Mouse (Mus musculus) heart, postnatal 10 days (tissue): ENCODE measurements at regions not wholly inside any gene's neighbourhood (a gene's known extent, or its start where the extent isn't known, plus 50 kb on each side); places are given as distances from the start of the nearest gene placed in this dataset.
A peak's percentile ranks its signal among the peaks of the same experiment; 100 is the strongest.

Experiments
- DNase-seq, 2 experiments: peaks; one replicate each; pipeline ENCODE4 v3.0.0; 2021
- intact Hi-C: fragments of 180-260 bp; cut with DNase I; formaldehyde crosslinking; loops from one replicate; pipeline ENCODE4 v1.15.1; 2025

- DNase-seq: no peak
- intact Hi-C loops: no loop called here
Observed at GRCm38 (mm10) chr6:75683935-75684334, 813.6 kb downstream of the Gm9008 start.

DNA sequence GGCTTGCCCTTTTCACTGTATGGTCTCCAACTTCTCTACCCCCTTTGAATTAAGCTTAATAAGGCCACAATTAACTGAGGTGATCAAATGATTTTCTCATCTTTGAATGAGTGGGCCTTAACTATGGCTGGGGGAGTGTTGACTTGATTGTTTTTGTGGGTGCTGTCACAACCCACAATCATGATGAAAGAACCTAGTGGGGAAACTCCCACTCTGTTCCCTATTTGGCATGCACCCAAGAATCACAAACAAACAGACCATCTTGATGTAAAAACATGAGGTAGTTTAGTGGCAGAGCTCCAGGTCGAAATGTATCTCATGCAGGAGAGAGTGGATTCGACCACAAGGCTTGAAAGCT is 853.2 kb downstream of the Gm9008 start:
- intact Hi-C loops: no loop called here
- no peak for DNase-seq

DNA sequence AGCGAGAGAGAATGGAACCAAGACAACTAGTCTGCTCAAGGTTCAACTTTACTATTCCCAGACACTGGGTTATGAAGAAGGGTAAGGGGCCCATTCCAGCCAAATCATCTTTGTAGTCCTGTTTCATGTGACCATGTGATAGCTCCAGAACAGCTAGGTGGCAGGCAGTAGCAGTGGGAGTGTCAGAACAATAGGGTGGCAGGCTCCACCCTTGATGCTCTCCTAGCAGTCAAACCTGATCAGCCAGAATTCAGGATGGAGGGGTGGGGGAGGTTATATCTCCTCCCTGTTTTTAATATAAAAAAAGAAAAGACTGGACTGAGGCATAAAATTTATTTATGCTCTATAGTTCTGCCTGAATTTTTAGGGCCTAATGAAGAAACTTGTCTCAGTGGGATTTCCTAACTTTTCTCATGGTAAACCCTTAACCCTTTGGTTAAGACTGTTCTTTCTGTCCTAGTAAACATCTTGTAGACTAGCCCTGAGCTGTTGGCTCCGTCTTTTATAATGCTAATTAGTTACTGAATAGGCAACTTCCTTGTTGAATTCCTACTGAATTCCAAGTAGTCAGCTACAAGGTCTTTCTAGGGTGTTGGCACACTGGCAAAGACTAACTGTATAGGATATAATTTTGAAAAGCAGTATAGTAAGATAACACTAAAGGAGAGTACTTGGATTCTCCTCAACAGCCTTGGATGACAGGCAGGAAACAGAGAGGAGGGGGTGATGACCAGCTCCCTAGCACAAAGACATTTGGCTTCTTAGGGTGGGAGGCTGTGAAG is 853.8 kb downstream of the Gm9008 start:
- DNase-seq: no peak
- intact Hi-C loops: no loop called here

DNA sequence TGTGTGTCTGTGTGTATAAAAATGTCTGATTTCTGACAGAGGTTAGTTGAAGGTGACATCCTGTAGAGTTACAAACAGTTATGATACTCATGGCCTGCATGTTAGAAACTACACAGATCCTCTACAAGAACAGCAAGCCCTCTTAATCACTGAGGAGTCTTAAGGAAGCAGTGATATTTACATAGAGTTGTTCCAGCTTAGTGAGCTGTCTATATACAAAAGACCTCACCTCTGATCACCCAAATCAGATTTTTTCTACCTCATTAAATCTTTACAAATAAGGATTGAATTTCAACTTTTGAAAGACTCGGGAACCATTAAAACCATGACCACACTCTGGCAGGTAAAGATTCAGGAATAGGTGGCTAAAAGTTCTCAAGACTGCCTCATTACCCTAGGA is 861.5 kb downstream of the Gm9008 start:
- intact Hi-C loops: no loop called here
- no peak for DNase-seq

DNA sequence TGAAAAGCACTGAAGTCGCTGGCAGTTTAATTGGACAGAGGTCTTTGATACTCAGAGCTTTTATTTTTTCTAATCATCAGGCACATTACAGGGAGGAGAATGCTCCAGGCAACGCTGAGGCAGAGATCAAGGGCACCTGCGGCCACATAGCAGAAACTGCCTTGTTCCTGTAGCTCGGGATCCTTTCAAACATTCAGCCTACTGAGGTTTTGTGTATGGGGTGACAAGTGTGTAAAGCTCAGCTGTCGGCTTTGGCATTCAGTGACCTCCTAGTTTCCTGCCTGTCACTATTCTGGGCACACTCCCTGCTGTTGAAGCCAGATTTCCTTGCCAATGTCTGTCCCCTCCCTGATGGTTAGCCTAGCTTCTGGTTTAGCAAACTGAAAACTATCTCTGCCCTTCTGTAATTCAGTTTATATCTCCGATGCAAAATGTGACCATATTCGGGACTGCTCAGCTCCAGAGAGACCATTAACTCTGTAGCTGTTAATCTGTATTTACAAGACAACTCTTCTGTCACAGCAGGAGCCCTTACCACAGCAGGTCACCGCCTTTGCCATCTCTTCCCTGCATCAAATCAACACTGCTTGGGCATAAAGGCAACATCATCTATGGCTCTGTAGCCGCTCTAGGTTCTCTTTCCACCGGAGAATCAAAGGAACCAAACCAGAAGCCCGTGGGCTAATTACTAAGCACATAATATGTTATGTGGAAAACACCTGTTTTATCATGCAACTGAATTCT is 894.9 kb downstream of the Gm9008 start:
- intact Hi-C loops: no loop called here

DNA sequence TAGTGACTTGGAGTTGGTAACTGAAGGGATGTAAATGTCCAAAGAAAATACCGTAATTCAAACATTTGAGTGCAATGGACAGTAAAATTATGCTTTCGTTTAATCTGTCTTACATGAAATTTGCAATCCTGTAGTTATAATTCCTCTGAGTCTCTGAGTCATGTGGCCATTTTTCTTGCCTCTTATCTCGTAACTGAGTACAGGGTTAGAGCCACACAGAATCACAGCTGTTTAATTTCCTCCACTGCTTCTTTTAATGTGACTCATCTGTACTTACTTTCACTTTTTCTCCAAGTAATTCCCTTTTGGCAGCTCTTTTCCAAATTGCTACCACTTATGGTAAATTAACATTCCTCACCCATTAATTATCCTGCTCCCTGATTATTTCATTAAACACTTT is 939.2 kb downstream of the Gm9008 start:
- DNase-seq: no peak
- intact Hi-C loops: no loop called here

More for the DNA sequence above, 894.9 kb downstream of the Gm9008 start:
- DNase-seq: peak; percentile 1 to 10

- no peak for DNase-seq
- intact Hi-C loops: no loop called here
Observed at GRCm38 (mm10) chr6:75542247-75542700, 955.3 kb downstream of the Gm9008 start.

GRCm38 (mm10) chr6:75539703-75540102 is 957.9 kb downstream of the Gm9008 start:
- no peak for DNase-seq
- intact Hi-C loops: no loop called here
